ENCODE assay signal across 8 mouse cellular contexts in the genomic region with DNA sequence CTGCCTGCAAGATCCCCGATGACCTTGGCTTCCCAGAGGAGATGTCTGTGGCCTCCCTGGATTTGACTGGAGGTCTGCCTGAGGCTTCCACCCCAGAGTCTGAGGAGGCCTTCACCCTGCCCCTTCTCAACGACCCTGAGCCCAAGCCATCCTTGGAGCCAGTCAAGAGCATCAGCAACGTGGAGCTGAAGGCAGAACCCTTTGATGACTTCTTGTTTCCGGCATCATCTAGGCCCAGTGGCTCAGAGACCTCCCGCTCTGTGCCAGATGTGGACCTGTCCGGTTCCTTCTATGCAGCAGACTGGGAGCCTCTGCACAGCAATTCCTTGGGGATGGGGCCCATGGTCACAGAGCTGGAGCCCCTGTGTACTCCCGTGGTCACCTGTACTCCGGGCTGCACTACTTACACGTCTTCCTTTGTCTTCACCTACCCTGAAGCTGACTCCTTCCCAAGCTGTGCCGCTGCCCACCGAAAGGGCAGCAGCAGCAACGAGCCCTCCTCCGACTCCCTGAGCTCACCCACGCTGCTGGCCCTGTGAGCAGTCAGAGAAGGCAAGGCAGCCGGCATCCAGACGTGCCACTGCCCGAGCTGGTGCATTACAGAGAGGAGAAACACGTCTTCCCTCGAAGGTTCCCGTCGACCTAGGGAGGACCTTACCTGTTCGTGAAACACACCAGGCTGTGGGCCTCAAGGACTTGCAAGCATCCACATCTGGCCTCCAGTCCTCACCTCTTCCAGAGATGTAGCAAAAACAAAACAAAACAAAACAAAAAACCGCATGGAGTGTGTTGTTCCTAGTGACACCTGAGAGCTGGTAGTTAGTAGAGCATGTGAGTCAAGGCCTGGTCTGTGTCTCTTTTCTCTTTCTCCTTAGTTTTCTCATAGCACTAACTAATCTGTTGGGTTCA. TPM values are rescaled to one million over a fixed set of nuclear protein-coding genes. Genes with fewer than 3 reads are reported as not detected.
DNase-seq lines count a peak whose midpoint lies in the region; ATAC-seq lines count a peak whose summit lies in the region.

No protein-coding gene starts in this region.

- WGBS in forebrain, embryonic 10.5 days: 30% methylated on average over 23 of the region's 23 CpGs
- 32% methylated on average over 23 of the region's 23 CpGs for WGBS in forebrain, embryonic 16.5 days
- 53% methylated on average over 23 of the region's 23 CpGs for WGBS in lung, embryonic 15.5 days
- WGBS in intestine, embryonic 14.5 days: 55% methylated on average over 23 of the region's 23 CpGs
- WGBS in neural tube, embryonic 15.5 days: 38% methylated on average over 23 of the region's 23 CpGs

- H3K36me3 ChIP-seq in forebrain, embryonic 10.5 days (replicated peaks): no peaks in the 10 kb centered on the region
- H3K36me3 ChIP-seq in forebrain, embryonic 16.5 days (ENCODE audit: control insufficient read depth, insufficient read depth): no peaks in the 10 kb centered on the region
- H3K36me3 ChIP-seq in lung, embryonic 15.5 days: no peaks in the 10 kb centered on the region
- H3K36me3 ChIP-seq in intestine, embryonic 14.5 days (ENCODE audit: control insufficient read depth, insufficient read depth, low read length): no peaks in the 10 kb centered on the region
- no peaks in the 10 kb centered on the region for H3K36me3 ChIP-seq in neural tube, embryonic 15.5 days

- no peak for ATAC-seq in forebrain, embryonic 16.5 days
- no peak for ATAC-seq in lung, embryonic 15.5 days (ENCODE audit: borderline replicate concordance, extremely low read depth, low FRiP score, low TSS enrichment)
- no peak for ATAC-seq in intestine, embryonic 14.5 days (replicated peaks; ENCODE audit: low FRiP score, low TSS enrichment, low read depth)
- ATAC-seq in neural tube, embryonic 15.5 days (ENCODE audit: low FRiP score): no peak
- ATAC-seq in erythroid progenitor cell, adult 5-6 weeks (replicated peaks; ENCODE audit: low FRiP score, poor library complexity, severe bottlenecking): no peak

- H3K9ac ChIP-seq in forebrain, embryonic 16.5 days (replicated peaks; ENCODE audit: low read depth, low read length): no peak overlapping the region
- no peak overlapping the region for H3K9ac ChIP-seq in lung, embryonic 15.5 days
- no peak overlapping the region for H3K9ac ChIP-seq in intestine, embryonic 14.5 days (ENCODE audit: low read length)
- H3K9ac ChIP-seq in neural tube, embryonic 15.5 days (replicated peaks): peak overlapping the region; percentile 6; the same call in 1 of the 2 replicates

- H3K4me1 ChIP-seq in forebrain, embryonic 10.5 days: peaks cover 60% of the 10 kb centered on the region
- peaks cover 40% of the 10 kb centered on the region for H3K4me1 ChIP-seq in forebrain, embryonic 16.5 days (replicated peaks; ENCODE audit: control insufficient read depth, insufficient read depth, low read length)
- peaks cover 36% of the 10 kb centered on the region for H3K4me1 ChIP-seq in lung, embryonic 15.5 days
- H3K4me1 ChIP-seq in intestine, embryonic 14.5 days (replicated peaks; ENCODE audit: control insufficient read depth, insufficient read depth, low read length): peaks cover 17% of the 10 kb centered on the region
- peaks cover 43% of the 10 kb centered on the region for H3K4me1 ChIP-seq in neural tube, embryonic 15.5 days

- H3K27me3 ChIP-seq in forebrain, embryonic 10.5 days (ENCODE audit: poor library complexity, severe bottlenecking): peaks cover 68% of the 10 kb centered on the region
- peaks cover 17% of the 10 kb centered on the region for H3K27me3 ChIP-seq in forebrain, embryonic 16.5 days (replicated peaks; ENCODE audit: control insufficient read depth, insufficient read depth, low read length)
- peaks cover 28% of the 10 kb centered on the region for H3K27me3 ChIP-seq in lung, embryonic 15.5 days
- peaks cover 24% of the 10 kb centered on the region for H3K27me3 ChIP-seq in intestine, embryonic 14.5 days (replicated peaks; ENCODE audit: control insufficient read depth, insufficient read depth, low read length)
- peaks cover 23% of the 10 kb centered on the region for H3K27me3 ChIP-seq in neural tube, embryonic 15.5 days (replicated peaks)

- no peak for DNase-seq in forebrain, embryonic 10.5 days (ENCODE audit: extremely low spot score, low spot score)
- DNase-seq in lung, adult 18-20 months: no peak
- peak; percentile 51 for DNase-seq in intestine, embryonic 14.5 days (ENCODE audit: low spot score)
- no peak for DNase-seq in ovary, adult 18-20 months (ENCODE audit: low spot score)

- H3K4me3 ChIP-seq in forebrain, embryonic 10.5 days: 0 out of 2 replicates have a peak overlapping the region, but pooled peaks have one; percentile 2
- no peak overlapping the region for H3K4me3 ChIP-seq in forebrain, embryonic 16.5 days (replicated peaks; ENCODE audit: low read length)
- no peak overlapping the region for H3K4me3 ChIP-seq in lung, embryonic 15.5 days
- no peak overlapping the region for H3K4me3 ChIP-seq in intestine, embryonic 14.5 days (ENCODE audit: low read depth, low read length)
- H3K4me3 ChIP-seq in neural tube, embryonic 15.5 days (replicated peaks): no peak overlapping the region

- H3K4me2 ChIP-seq in forebrain, embryonic 16.5 days (ENCODE audit: low read length): no peak overlapping the region
- H3K4me2 ChIP-seq in lung, embryonic 15.5 days: 0 out of 2 replicates have a peak overlapping the region, but pooled peaks have one; percentile 99
- H3K4me2 ChIP-seq in intestine, embryonic 14.5 days (ENCODE audit: low read length): no peak overlapping the region
- H3K4me2 ChIP-seq in neural tube, embryonic 15.5 days: peak overlapping the region; percentile 97

- H3K9me3 ChIP-seq in forebrain, embryonic 10.5 days: no peaks in the 10 kb centered on the region
- no peaks in the 10 kb centered on the region for H3K9me3 ChIP-seq in forebrain, embryonic 16.5 days (ENCODE audit: control insufficient read depth, low read length)
- no peaks in the 10 kb centered on the region for H3K9me3 ChIP-seq in lung, embryonic 15.5 days
- H3K9me3 ChIP-seq in intestine, embryonic 14.5 days (ENCODE audit: control insufficient read depth, low read length): no peaks in the 10 kb centered on the region
- H3K9me3 ChIP-seq in neural tube, embryonic 15.5 days (replicated peaks): no peaks in the 10 kb centered on the region

- no peak overlapping the region for H3K27ac ChIP-seq in forebrain, embryonic 10.5 days
- no peak overlapping the region for H3K27ac ChIP-seq in forebrain, embryonic 16.5 days (ENCODE audit: low read length)
- no peak overlapping the region for H3K27ac ChIP-seq in lung, embryonic 15.5 days
- no peak overlapping the region for H3K27ac ChIP-seq in intestine, embryonic 14.5 days (ENCODE audit: low read depth)
- H3K27ac ChIP-seq in neural tube, embryonic 15.5 days (replicated peaks): no peak overlapping the region

RNA-seq across cellular contexts. Expression of a gene that starts 2.5 kb away (rescaled TPM):
- polyA plus RNA-seq in forebrain, embryonic 10.5 days (2016; fragmentation: Nextera tagmentation; extraction: Ambion mirVana): 0.34 and 1.2 TPM in 2 replicates
- 1.9 and 2.4 TPM in 2 replicates for polyA plus RNA-seq in forebrain, embryonic 16.5 days (2015; fragmentation: Nextera tagmentation; extraction: Ambion mirVana)
- 5.5 and 5.7 TPM in 2 replicates for polyA plus RNA-seq in lung, embryonic 15.5 days (2015; fragmentation: Nextera tagmentation; extraction: Ambion mirVana)
- polyA plus RNA-seq in intestine, embryonic 14.5 days (2014; fragmentation: Nextera tagmentation; extraction: Ambion mirVana): 2.7 TPM in 2 replicates
- 5.7 and 6.0 TPM in 2 replicates for polyA plus RNA-seq in neural tube, embryonic 15.5 days (2015; fragmentation: Nextera tagmentation; extraction: Ambion mirVana)
- 25.2 and 32.7 TPM in 2 replicates for total RNA-seq in erythroid progenitor cell, adult 5-6 weeks (2015; ENCODE audit: low replicate concordance)
- 14.2 and 21.3 TPM in 2 replicates for total RNA-seq in erythroid progenitor cell, adult 5-6 weeks (2017; ENCODE audit: low replicate concordance)

Comparison
In these comparisons a context has a peak if more than half of its experiments do, and no peak if none do; other contexts are left out.
1. H3K4me2 ChIP-seq: peak in lung, embryonic 15.5 days (single experiment) and neural tube, embryonic 15.5 days (single experiment); none in forebrain, embryonic 16.5 days (single experiment) and intestine, embryonic 14.5 days (single experiment).